Mouse (Mus musculus) bone marrow, adult 2 months (tissue): ENCODE results near the gene Cog4.

Experiments used
- CTCF ChIP-seq: fragments of 200-500 bp; IDR thresholded peaks from 2 replicates; pipeline ENCODE4 v1.5.1; 2011; ENCODE audit warnings: low read length, control low read depth; ENCODE audit not compliant: control insufficient read depth, insufficient read depth
- POLR2A ChIP-seq: fragments of 200-500 bp; IDR thresholded peaks from 2 replicates; pipeline ENCODE4 v1.6.1; 2011; ENCODE audit warnings: low read depth, mild to moderate bottlenecking, control low read depth, low read length, borderline replicate concordance; ENCODE audit not compliant: control insufficient read depth

- TF ChIP-seq CTCF: no peak
- no peak for TF ChIP-seq POLR2A
Observed at GRCm38 (mm10) chr8:110889904-110890470, 43.6 kb downstream of the Cog4 start.
